Mouse (Mus musculus) hindbrain, embryonic 16.5 days (tissue): ENCODE results near the gene Rap2a. TPM values are rescaled to one million over a fixed set of nuclear protein-coding genes. Genes with fewer than 3 reads are reported as not detected.

Experiments
- ATAC-seq: fragments of 200-750 bp; cut with Nextera tagmentation; 2 replicates; pipeline ENCODE4 v1.8.0; 2017; ENCODE audit warnings: moderate TSS enrichment, moderate library complexity
- H3K27ac ChIP-seq: fragments of 300-500 bp; sonication (generic); 2 replicates; pipeline ENCODE4 v1.5.1; 2014; ENCODE audit warnings: low read depth, mild to moderate bottlenecking, control low read depth, low read length, moderate library complexity
- H3K27me3 ChIP-seq: fragments of 300-500 bp; sonication (generic); replicated peaks from 2 replicates; pipeline ENCODE4 v1.6.1; 2014; ENCODE audit warnings: low read length; ENCODE audit not compliant: control insufficient read depth, insufficient read depth
- H3K36me3 ChIP-seq: fragments of 300-500 bp; sonication (generic); 2 replicates; pipeline ENCODE4 v1.6.1; 2014; ENCODE audit warnings: mild to moderate bottlenecking, low read length, moderate library complexity, mixed read lengths; ENCODE audit not compliant: control insufficient read depth, insufficient read depth
- H3K4me1 ChIP-seq: fragments of 300-500 bp; sonication (generic); 2 replicates; pipeline ENCODE4 v1.6.1; 2014; ENCODE audit warnings: low read depth, low read length; ENCODE audit not compliant: control insufficient read depth, insufficient read depth
- H3K4me2 ChIP-seq: fragments of 300-500 bp; sonication (generic); 2 replicates; pipeline ENCODE4 v1.6.1; 2014; ENCODE audit warnings: mild to moderate bottlenecking, low read length, control low read depth, moderate library complexity
- H3K4me3 ChIP-seq: fragments of 300-500 bp; sonication (generic); 2 replicates; pipeline ENCODE4 v1.5.1; 2014; ENCODE audit warnings: mild to moderate bottlenecking, low read length, control low read depth, moderate library complexity
- H3K9ac ChIP-seq: fragments of 300-500 bp; sonication (generic); 2 replicates; pipeline ENCODE4 v1.6.1; 2014; ENCODE audit warnings: low read depth, mild to moderate bottlenecking, control low read depth, low read length, moderate library complexity
- H3K9me3 ChIP-seq: fragments of 300-500 bp; sonication (generic); 2 replicates; pipeline ENCODE4 v1.6.1; 2014; ENCODE audit warnings: mild to moderate bottlenecking, low read length, moderate library complexity; ENCODE audit not compliant: control insufficient read depth
- WGBS: fragments of 180-500 bp; shearing (Covaris S2); extraction: QIAGEN DNeasy Blood & Tissue Kit; methylation state at CpG from one replicate; pipeline ENCODE4 v1.1.7; 2014; 5-methylcytosine and 5-hydroxymethylcytosine counted together
- polyA plus RNA-seq: library from polyadenylated mRNA; unstranded; fragments of >200 nt; fragmentation: Nextera tagmentation; extraction: Ambion mirVana; gene quantifications from 2 replicates; pipeline ENCODE4 v1.2.1, GENCODE M21; 2015

Gene Rap2a
- polyA plus RNA-seq, result 9.8 and 11.9 TPM in 2 replicates

DNA sequence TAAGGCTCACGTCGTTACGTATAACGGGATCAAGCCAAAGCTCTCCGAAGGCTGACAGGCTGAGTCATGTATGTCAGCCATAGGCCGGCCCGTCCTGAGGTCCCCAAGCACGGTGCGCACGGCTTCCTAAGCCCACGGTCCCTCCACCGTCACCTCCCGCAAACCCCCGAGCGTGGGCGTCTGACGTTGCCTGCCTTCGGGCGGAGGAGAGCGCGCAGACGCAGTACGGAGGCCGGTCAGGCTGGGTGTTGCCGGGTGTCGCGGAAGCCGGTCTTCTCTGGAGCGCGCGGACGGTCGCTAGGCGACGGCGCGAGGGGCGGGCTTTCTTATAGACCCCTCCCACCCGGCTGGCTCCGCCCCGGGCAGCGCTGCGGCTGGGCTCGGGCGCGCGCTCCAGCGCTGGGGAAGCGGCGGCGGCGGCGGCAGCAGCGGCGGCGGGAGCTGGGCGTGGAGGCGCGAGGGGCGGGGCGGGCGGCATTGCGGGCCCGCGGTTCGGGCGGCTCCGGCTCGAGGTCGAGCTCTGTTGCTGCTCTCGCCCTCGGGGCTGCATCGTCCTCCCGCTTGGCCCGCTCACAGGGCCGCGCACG, at the start of gene Rap2a:
Rap2a (plus strand) TSS at position 463 of the 587 bp plus-strand sequence.
- H3K36me3 ChIP-seq, result no peaks in the 10 kb centered on the region
- H3K27me3 ChIP-seq, result no peaks in the 10 kb centered on the region
- ATAC-seq, result peak; percentile 89
- under 1% methylated on average over 55 of the region's 78 CpGs for WGBS
- H3K4me2 ChIP-seq, result peak within 1 kb of the TSS; percentile 73
- peak within 1 kb of the TSS; percentile 93 for H3K9ac ChIP-seq
- peak within 1 kb of the TSS; percentile 99 for H3K27ac ChIP-seq
- H3K9me3 ChIP-seq, result 0 out of 2 replicates have a peak, but pooled peaks cover 2% of the 10 kb centered on the region
- H3K4me1 ChIP-seq, result peaks cover 22% of the 10 kb centered on the region
- H3K4me3 ChIP-seq, result peak within 1 kb of the TSS; percentile 86

- no peak overlapping the region for H3K27ac ChIP-seq
- no peaks in the 10 kb centered on the region for H3K4me1 ChIP-seq
- H3K4me2 ChIP-seq, result no peak overlapping the region
- H3K27me3 ChIP-seq, result no peaks in the 10 kb centered on the region
- H3K9me3 ChIP-seq, result peaks cover 4% of the 10 kb centered on the region; the same call in 1 of the 2 replicates
- H3K4me3 ChIP-seq, result no peak overlapping the region
- ATAC-seq, result no peak
- H3K9ac ChIP-seq, result no peak overlapping the region
- H3K36me3 ChIP-seq, result peaks cover 17% of the 10 kb centered on the region
- 89% methylated on average over 5 of the region's 5 CpGs for WGBS
These were observed 49.7 kb upstream of the Rap2a start for GRCm38 (mm10) chr14:120428497-120428896.

- no peaks in the 10 kb centered on the region for H3K4me1 ChIP-seq
- no peak overlapping the region for H3K27ac ChIP-seq
- no peak for ATAC-seq
- no peaks in the 10 kb centered on the region for H3K9me3 ChIP-seq
- H3K27me3 ChIP-seq, result no peaks in the 10 kb centered on the region
- no peak overlapping the region for H3K9ac ChIP-seq
- peaks cover 3% of the 10 kb centered on the region; the same call in 1 of the 2 replicates for H3K36me3 ChIP-seq
- H3K4me3 ChIP-seq, result no peak overlapping the region
- no peak overlapping the region for H3K4me2 ChIP-seq
These were observed 45.5 kb upstream of the Rap2a start for GRCm38 (mm10) chr14:120432773-120433172.

DNA sequence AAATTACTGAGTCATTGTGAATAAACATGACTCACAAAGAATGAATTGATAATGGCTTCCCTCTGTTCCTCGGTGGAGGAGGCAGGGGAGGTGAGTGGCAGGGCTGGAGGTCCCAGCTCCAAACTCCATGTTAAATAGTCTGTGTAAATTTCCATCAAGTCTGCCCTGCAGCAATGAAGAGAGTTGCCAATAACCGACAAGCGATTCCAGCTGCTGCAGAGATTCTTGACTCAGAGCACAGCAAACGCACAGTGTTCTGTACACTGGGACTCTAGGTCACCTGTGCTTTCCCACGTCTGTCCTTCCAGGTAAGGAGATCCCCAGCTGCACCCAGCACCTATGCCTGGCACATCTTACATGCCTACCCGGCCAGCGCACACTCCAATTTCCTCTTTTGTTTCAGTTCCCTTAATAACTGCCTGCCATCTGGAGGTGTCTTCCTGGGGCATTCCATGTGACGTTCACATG, 44.3 kb upstream of the Rap2a start:
- Histone ChIP-seq H3K27me3 (no peaks in the 10 kb centered on the region), H3K4me3 (no peak overlapping the region), H3K9me3 (no peaks in the 10 kb centered on the region), H3K9ac (no peak overlapping the region), H3K36me3 (peaks cover 2% of the 10 kb centered on the region; the same call in 1 of the 2 replicates), H3K4me2 (no peak overlapping the region), H3K27ac (no peak overlapping the region), H3K4me1 (no peaks in the 10 kb centered on the region)
- 65% methylated on average over 8 of the region's 8 CpGs for WGBS
- 0 out of 2 replicates have a peak, but pooled peaks have one; percentile 24 for ATAC-seq

DNA sequence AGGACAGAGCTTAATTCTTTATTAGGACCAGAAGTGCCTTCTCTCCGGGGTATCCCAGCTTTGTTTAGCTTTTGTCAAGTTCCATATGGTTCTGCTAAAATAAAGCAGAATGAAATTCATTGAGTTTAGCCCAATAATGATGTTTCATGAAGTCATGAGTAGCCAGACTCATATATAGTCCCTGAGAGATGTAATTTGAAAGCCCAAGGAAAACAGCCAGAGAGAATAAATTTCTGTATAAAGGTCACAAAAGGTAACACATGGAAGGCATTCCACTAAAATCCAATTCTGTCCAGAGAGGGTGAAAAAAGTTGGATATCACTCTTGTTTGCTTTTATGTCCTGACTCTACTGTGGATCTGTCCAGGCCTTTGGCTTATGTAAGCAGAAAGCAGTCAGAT, 43.4 kb upstream of the Rap2a start:
- H3K4me2 ChIP-seq, result no peak overlapping the region
- H3K9ac ChIP-seq, result no peak overlapping the region
- no peak for ATAC-seq
- H3K4me1 ChIP-seq, result no peaks in the 10 kb centered on the region
- no peaks in the 10 kb centered on the region for H3K36me3 ChIP-seq
- H3K9me3 ChIP-seq, result no peaks in the 10 kb centered on the region
- no peak overlapping the region for H3K4me3 ChIP-seq
- H3K27ac ChIP-seq, result no peak overlapping the region
- H3K27me3 ChIP-seq, result no peaks in the 10 kb centered on the region
- WGBS, result 76% methylated on average over 1 of the region's 1 CpGs

GRCm38 (mm10) chr14:120440716-120441115, 37.5 kb upstream of the Rap2a start:
- Histone ChIP-seq H3K4me2 (no peak overlapping the region), H3K27ac (no peak overlapping the region), H3K9me3 (no peaks in the 10 kb centered on the region), H3K9ac (no peak overlapping the region), H3K4me1 (no peaks in the 10 kb centered on the region), H3K27me3 (no peaks in the 10 kb centered on the region), H3K4me3 (no peak overlapping the region), H3K36me3 (no peaks in the 10 kb centered on the region)
- ATAC-seq, result no peak

DNA sequence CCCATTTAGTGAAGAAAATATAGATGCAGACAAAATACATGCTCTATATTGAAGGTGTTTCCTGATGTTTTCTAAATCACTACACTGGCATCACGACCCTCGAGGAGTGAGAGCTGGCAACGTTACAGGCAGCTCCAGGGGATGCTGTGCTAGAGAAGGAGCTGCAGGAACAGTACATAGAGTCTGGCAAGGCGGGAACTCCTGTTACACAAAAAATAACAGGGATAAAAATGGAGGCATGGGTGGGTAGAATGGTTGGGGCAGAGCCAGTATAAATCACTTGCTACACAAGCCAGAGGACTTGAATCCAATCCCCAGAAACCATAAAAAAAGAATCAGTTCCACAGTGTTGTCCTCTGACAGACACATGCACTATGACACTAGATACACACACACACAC, 37.0 kb upstream of the Rap2a start:
- WGBS, result 74% methylated on average over 4 of the region's 4 CpGs
- Histone ChIP-seq H3K27me3 (no peaks in the 10 kb centered on the region), H3K4me2 (no peak overlapping the region), H3K4me3 (no peak overlapping the region), H3K9ac (no peak overlapping the region), H3K27ac (no peak overlapping the region), H3K36me3 (no peaks in the 10 kb centered on the region), H3K4me1 (no peaks in the 10 kb centered on the region), H3K9me3 (no peaks in the 10 kb centered on the region)
- no peak for ATAC-seq

DNA sequence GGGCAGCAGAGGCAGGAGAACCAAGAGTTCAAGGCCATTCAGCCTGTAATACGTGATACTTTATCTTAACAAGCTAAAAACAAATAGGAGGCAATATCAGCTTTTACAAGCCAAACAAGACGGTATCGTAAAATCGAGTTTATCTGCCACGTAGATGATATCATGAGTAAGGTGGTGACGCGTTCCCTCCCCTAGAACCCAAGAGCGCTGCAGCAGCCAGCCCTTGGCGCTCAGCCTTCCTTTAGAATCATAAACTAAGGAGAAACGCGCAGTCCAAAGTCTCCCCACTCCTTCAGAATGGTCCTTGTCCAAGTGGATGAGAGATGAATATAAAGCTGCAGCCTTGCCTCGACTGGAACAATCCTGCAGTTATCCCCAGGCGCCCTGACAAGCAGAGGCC, 36.4 kb upstream of the Rap2a start:
- Histone ChIP-seq H3K9me3 (no peaks in the 10 kb centered on the region), H3K4me2 (no peak overlapping the region), H3K4me3 (no peak overlapping the region), H3K4me1 (no peaks in the 10 kb centered on the region), H3K27ac (no peak overlapping the region), H3K9ac (no peak overlapping the region), H3K36me3 (no peaks in the 10 kb centered on the region), H3K27me3 (no peaks in the 10 kb centered on the region)
- WGBS, result 88% methylated on average over 13 of the region's 13 CpGs
- ATAC-seq, result peak; percentile 37; the same call in 1 of the 2 replicates

GRCm38 (mm10) chr14:120454221-120454620, 24.0 kb upstream of the Rap2a start:
- Histone ChIP-seq H3K9me3 (peaks cover 6% of the 10 kb centered on the region; the same call in 1 of the 2 replicates), H3K9ac (no peak overlapping the region), H3K36me3 (no peaks in the 10 kb centered on the region), H3K27ac (no peak overlapping the region), H3K4me3 (no peak overlapping the region), H3K4me2 (no peak overlapping the region), H3K4me1 (no peaks in the 10 kb centered on the region), H3K27me3 (no peaks in the 10 kb centered on the region)
- WGBS, result 68% methylated on average over 7 of the region's 7 CpGs
- no peak for ATAC-seq
